Mouse (Mus musculus) forebrain, embryonic 13.5 days (tissue): ENCODE data around the gene Uroc1. TPM values are rescaled to one million over a fixed set of nuclear protein-coding genes. Genes with fewer than 3 reads are reported as not detected.

Experiments
- ATAC-seq: fragments of 200-750 bp; cut with Nextera tagmentation; 2 replicates; pipeline ENCODE4 v1.8.0; 2017
- H3K27ac ChIP-seq: fragments of 300-500 bp; sonication (generic); 2 replicates; pipeline ENCODE4 v1.5.1; 2015; ENCODE audit warnings: inconsistent platforms, mild to moderate bottlenecking, moderate library complexity
- H3K27me3 ChIP-seq: fragments of 300-500 bp; sonication (generic); 2 replicates; pipeline ENCODE4 v1.6.1; 2015; ENCODE audit warnings: mild to moderate bottlenecking, inconsistent platforms
- H3K36me3 ChIP-seq: fragments of 300-500 bp; sonication (generic); 2 replicates; pipeline ENCODE4 v1.6.1; 2015; ENCODE audit warnings: mild to moderate bottlenecking, inconsistent platforms; ENCODE audit not compliant: poor library complexity, severe bottlenecking
- H3K4me1 ChIP-seq: fragments of 300-500 bp; sonication (generic); 2 replicates; pipeline ENCODE4 v1.6.1; 2015; ENCODE audit warnings: inconsistent platforms
- H3K4me2 ChIP-seq: fragments of 300-500 bp; sonication (generic); 2 replicates; pipeline ENCODE4 v1.6.1; 2015; ENCODE audit warnings: inconsistent platforms, mild to moderate bottlenecking, moderate library complexity
- H3K4me3 ChIP-seq: fragments of 300-500 bp; sonication (generic); 2 replicates; pipeline ENCODE4 v1.5.1; 2015; ENCODE audit warnings: mild to moderate bottlenecking, inconsistent platforms
- H3K9ac ChIP-seq: fragments of 300-500 bp; sonication (generic); 2 replicates; pipeline ENCODE4 v1.6.1; 2015; ENCODE audit warnings: mild to moderate bottlenecking, inconsistent platforms
- H3K9me3 ChIP-seq: fragments of 300-500 bp; sonication (generic); replicated peaks from 2 replicates; pipeline ENCODE4 v1.6.1; 2016; ENCODE audit warnings: inconsistent platforms
- whole genome bisulfite sequencing: fragments of 180-500 bp; shearing (Covaris S2); methylation state at CpG from one replicate; pipeline ENCODE4 v1.1.7; 2015; 5-methylcytosine and 5-hydroxymethylcytosine counted together
- polyA plus RNA-seq: library from polyadenylated mRNA; unstranded; fragments of >200 nt; fragmentation: Nextera tagmentation; extraction: Ambion mirVana; gene quantifications from 2 replicates; pipeline ENCODE4 v1.2.1, GENCODE M21; 2015

Uroc1 gene
- polyA plus RNA-seq, 1 experiment from 2014 or later: not detected

DNA sequence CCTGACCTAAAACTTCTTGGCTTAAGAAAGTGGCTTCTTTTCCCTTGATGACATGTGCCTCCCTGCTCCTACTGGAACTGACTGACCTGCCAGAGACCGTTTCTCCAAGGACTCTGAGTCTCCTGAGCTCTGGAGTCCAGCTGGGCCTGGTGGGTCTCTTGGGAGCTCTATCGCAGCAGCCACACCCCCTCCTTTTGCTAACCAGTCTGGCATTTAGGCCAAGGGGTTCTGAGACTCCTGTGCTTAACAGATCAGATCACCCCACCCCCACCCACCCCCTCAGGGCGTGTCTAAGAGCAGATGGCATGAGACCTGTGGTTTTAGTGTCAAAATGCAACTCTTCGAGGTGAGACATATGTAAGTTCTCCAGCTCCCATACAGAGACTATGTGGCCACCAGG is 11.3 kb upstream of the Uroc1 start:
- Histone ChIP-seq H3K27me3 (0 out of 2 replicates have a peak, but pooled peaks cover 5% of the 10 kb centered on the region), H3K4me3 (no peak overlapping the region), H3K9me3 (no peaks in the 10 kb centered on the region), H3K27ac (no peak overlapping the region), H3K4me1 (peaks cover 7% of the 10 kb centered on the region; the same call in 1 of the 2 replicates), H3K4me2 (no peak overlapping the region), H3K9ac (no peak overlapping the region), H3K36me3 (no peaks in the 10 kb centered on the region)
- no peak for ATAC-seq
- whole genome bisulfite sequencing: 63% methylated on average over 4 of the region's 4 CpGs

DNA sequence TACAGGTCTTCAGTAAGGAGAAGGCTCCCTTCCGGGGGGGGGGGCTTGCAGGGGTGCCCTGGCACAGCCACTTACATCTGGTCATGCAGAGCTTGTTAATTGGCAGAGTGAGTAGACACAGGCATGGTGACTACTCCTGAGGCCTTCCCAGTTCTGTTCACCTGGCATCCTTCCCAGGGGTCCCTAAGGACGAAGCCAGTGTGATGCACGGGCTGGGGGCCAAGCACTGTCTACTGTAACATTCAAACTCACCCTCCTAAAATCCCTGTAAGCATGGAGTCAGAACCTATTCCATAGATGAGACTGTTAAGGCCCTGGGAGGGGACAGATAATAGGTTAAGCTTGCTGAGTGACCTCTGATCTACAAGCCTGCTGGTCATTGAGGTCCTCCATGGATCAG is 9.1 kb upstream of the Uroc1 start:
- WGBS: 75% methylated on average over 3 of the region's 3 CpGs
- H3K4me2 ChIP-seq: no peak overlapping the region
- H3K9me3 ChIP-seq: no peaks in the 10 kb centered on the region
- 0 out of 2 replicates have a peak, but pooled peaks cover 5% of the 10 kb centered on the region for H3K27me3 ChIP-seq
- no peak overlapping the region for H3K9ac ChIP-seq
- H3K36me3 ChIP-seq: no peaks in the 10 kb centered on the region
- no peak overlapping the region for H3K4me3 ChIP-seq
- H3K4me1 ChIP-seq: peaks cover 7% of the 10 kb centered on the region; the same call in 1 of the 2 replicates
- H3K27ac ChIP-seq: no peak overlapping the region
- no peak for ATAC-seq

DNA sequence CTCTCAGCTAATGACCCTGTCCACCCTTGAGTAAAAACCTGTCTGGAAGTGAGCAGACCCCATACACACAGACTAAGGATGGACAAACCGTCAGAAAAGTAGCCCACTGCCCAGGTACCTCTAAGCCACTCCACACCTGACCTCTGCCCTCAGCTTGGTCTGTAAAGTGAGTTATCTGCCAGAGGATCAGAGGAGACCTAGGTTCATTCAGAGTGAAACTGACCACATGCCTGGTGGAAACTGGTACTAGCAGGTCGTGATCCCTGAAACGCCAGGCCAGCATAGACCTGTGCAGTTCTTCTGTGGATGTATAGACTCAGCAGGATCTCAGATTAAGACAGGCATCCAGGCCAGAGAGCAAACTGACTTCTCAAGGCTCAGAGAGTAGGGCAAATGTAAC is 8.6 kb upstream of the Uroc1 start:
- Histone ChIP-seq H3K4me1 (peaks cover 7% of the 10 kb centered on the region; the same call in 1 of the 2 replicates), H3K27me3 (0 out of 2 replicates have a peak, but pooled peaks cover 5% of the 10 kb centered on the region), H3K9ac (no peak overlapping the region), H3K36me3 (no peaks in the 10 kb centered on the region), H3K9me3 (no peaks in the 10 kb centered on the region), H3K4me2 (no peak overlapping the region), H3K4me3 (no peak overlapping the region), H3K27ac (no peak overlapping the region)
- 71% methylated on average over 3 of the region's 3 CpGs for WGBS
- no peak for ATAC-seq

DNA sequence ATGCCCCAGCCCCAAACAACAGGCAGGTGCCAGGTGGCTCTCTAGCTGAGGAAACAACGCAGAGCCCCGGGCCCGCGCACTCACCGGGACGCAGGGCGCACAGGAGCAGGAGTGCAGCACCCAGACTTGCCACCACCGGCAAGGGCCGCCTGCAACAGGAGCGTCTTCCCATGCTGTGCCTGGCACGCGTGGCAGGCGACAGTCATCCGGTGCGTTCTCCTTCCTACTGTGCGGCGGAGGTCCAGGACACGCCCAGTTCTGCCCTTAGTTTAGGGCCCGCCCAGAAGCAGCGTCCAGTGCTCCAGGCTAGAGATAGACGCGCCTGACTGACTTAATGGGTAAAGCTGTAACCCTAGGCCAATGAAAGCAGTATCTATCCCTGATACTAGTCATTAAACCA is 8.1 kb upstream of the Uroc1 start, which contains the start of gene Chst13:
TSS of gene Chst13 (minus strand) at position 195 of the 400 bp plus-strand sequence.
- H3K4me2 ChIP-seq: peak within 1 kb of the TSS; percentile 43
- H3K4me3 ChIP-seq: no peak within 1 kb of the TSS
- H3K9me3 ChIP-seq: no peaks in the 10 kb centered on the region
- H3K27me3 ChIP-seq: 0 out of 2 replicates have a peak, but pooled peaks cover 5% of the 10 kb centered on the region
- 3% methylated on average over 22 of the region's 22 CpGs for WGBS
- 0 out of 2 replicates have a peak, but pooled peaks have one; percentile 19 for ATAC-seq
- peaks cover 7% of the 10 kb centered on the region; the same call in 1 of the 2 replicates for H3K4me1 ChIP-seq
- H3K36me3 ChIP-seq: no peaks in the 10 kb centered on the region
- H3K27ac ChIP-seq: no peak within 1 kb of the TSS
- H3K9ac ChIP-seq: no peak within 1 kb of the TSS

DNA sequence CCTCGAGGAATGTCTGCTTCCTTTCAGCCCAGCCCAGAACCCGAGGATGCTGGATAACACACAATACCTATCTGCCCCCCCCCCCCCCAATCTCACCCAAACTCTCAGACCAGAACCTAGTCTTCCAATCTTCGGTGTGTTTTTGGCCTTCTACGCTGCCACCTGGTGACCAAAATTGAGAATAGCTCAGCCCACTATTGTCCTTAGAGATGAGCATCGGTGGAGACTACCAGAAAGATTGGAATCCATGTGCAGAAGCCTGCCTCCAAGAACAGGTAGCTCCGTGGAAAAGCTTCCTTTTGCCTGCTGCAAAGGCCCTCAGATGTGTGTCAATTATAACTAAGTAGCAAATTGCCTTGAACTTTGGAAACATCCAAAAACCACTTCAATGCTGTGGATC is 5.4 kb upstream of the Uroc1 start:
- Histone ChIP-seq H3K9me3 (no peaks in the 10 kb centered on the region), H3K27me3 (0 out of 2 replicates have a peak, but pooled peaks cover 5% of the 10 kb centered on the region), H3K4me3 (no peak overlapping the region), H3K9ac (no peak overlapping the region), H3K36me3 (no peaks in the 10 kb centered on the region), H3K4me1 (peaks cover 7% of the 10 kb centered on the region; the same call in 1 of the 2 replicates), H3K27ac (no peak overlapping the region), H3K4me2 (no peak overlapping the region)
- ATAC-seq: no peak
- WGBS: 23% methylated on average over 6 of the region's 6 CpGs

DNA sequence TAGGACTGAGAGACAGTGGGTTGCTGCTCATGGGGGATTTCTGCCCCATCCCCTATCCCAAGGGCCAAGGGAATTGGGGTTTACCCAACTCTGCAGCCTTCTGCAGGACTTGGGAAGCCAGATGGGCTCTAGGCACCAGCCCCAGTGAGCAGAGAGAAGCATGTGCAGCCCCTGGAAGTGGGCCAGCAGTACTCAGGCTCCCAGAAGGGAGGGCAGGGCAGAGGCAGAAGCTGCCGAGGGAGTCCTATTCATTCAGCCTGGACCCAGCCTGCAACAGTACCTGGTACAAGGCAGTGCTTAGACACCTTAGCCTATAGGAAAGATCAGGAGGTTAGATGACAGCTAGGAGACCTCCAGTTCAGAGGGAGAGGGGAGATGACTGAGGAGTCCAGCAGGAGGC is 3.1 kb upstream of the Uroc1 start:
- Histone ChIP-seq H3K27me3 (0 out of 2 replicates have a peak, but pooled peaks cover 5% of the 10 kb centered on the region), H3K27ac (peak overlapping the region; percentile 35; the same call in 1 of the 2 replicates), H3K4me2 (no peak overlapping the region), H3K4me1 (peaks cover 4% of the 10 kb centered on the region; the same call in 1 of the 2 replicates), H3K9me3 (no peaks in the 10 kb centered on the region), H3K36me3 (no peaks in the 10 kb centered on the region), H3K4me3 (no peak overlapping the region), H3K9ac (no peak overlapping the region)
- WGBS: 29% methylated on average over 1 of the region's 1 CpGs
- peak; percentile 86 for ATAC-seq

DNA sequence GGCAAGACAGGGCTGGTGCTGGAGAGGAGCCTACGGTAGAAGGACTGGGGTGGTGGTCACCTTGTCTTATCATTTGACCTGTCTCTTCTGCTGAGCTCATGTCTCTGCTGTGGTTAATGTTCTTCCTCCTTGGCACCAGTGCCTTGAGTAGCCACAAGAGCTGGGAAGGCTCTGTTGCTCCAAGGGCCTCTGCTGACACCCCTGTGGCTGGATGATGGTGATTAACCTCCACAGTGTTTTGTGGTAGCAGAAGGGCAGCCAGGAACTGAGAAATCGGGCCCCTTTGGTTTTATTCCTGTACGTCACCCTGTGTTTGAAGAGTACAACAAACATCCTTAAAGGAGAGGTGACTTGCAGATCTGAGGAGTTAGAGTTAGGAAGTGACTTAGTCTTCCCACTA is 1.2 kb downstream of the Uroc1 start:
- ATAC-seq: no peak
- Histone ChIP-seq H3K9ac (no peak overlapping the region), H3K27ac (no peak overlapping the region), H3K4me2 (no peak overlapping the region), H3K36me3 (no peaks in the 10 kb centered on the region), H3K4me3 (no peak overlapping the region), H3K4me1 (no peaks in the 10 kb centered on the region), H3K9me3 (no peaks in the 10 kb centered on the region), H3K27me3 (no peaks in the 10 kb centered on the region)
- WGBS: 86% methylated on average over 3 of the region's 3 CpGs

DNA sequence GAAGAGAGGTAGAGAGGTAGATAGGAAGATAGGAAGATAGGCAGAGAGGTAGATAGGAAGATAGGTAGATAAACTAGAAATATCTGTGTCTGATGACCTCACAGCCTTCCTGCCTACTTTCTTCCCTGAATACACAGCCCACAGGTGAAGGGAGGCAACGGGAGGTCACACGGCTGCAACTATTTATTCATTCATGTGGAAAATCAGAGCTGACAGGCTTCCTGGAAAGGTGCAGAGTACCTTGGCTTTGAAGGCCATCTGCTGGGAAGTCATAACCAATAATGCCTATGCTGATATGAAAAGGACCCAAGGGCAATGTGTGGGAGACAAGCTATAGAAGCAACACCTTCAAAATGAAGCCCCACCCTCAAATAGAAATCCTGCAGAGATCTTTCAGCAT is 9.3 kb downstream of the Uroc1 start:
- WGBS: 70% methylated on average over 2 of the region's 2 CpGs

DNA sequence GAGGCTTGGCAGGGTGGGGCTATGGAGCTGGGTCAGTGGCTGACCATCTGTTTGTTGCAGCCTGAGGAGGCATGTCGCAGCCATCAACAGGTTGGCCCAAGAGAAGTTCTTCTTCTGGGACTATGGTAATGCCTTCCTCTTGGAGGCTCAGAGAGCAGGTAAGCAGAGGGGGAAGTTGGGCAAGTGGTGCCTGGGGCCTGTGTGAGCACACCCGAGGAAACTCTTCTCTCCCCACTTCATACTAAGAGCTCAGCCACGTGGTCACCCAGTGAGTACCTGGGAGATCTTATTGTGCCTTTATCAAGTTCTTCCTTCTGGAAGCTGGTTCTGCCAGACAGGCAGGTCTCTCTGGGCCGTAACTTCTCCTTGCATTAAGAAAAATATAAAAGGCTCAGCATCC is 14.1 kb downstream of the Uroc1 start:
- no peak for ATAC-seq
- Histone ChIP-seq H3K4me3 (no peak overlapping the region), H3K9ac (no peak overlapping the region), H3K27me3 (no peaks in the 10 kb centered on the region), H3K4me1 (no peaks in the 10 kb centered on the region), H3K27ac (no peak overlapping the region), H3K36me3 (no peaks in the 10 kb centered on the region), H3K4me2 (no peak overlapping the region), H3K9me3 (no peaks in the 10 kb centered on the region)
- WGBS: 88% methylated on average over 4 of the region's 4 CpGs

More for the DNA sequence above, 9.3 kb downstream of the Uroc1 start:
- no peak overlapping the region for H3K9ac ChIP-seq
- ATAC-seq: no peak
- no peak overlapping the region for H3K4me3 ChIP-seq
- H3K9me3 ChIP-seq: no peaks in the 10 kb centered on the region
- no peak overlapping the region for H3K27ac ChIP-seq
- no peaks in the 10 kb centered on the region for H3K36me3 ChIP-seq
- H3K27me3 ChIP-seq: no peaks in the 10 kb centered on the region
- H3K4me1 ChIP-seq: no peaks in the 10 kb centered on the region
- no peak overlapping the region for H3K4me2 ChIP-seq

DNA sequence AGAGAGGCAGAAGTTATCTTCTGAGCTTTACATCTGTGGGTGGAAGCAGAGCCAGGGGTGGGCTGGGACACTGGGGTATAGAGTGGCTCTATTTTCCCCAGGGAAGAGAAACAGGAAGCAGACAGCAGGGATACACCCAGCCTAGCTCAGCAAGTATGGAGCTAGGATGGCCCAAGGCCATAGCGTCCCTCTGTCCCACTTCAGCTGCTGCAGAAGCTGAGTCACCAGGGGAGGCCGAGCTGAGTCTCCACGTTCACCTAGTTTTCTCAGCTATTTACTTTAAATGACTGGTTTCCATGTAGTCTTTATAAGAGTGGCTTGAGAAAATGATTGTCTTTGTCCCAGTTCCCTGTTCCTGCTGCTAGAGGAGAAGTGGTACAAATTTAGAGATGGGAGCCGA is 15.4 kb downstream of the Uroc1 start:
- Histone ChIP-seq H3K27me3 (no peaks in the 10 kb centered on the region), H3K4me3 (no peak overlapping the region), H3K36me3 (no peaks in the 10 kb centered on the region), H3K9me3 (no peaks in the 10 kb centered on the region), H3K4me2 (no peak overlapping the region), H3K4me1 (no peaks in the 10 kb centered on the region), H3K27ac (no peak overlapping the region), H3K9ac (no peak overlapping the region)
- 83% methylated on average over 4 of the region's 4 CpGs for WGBS
- ATAC-seq: no peak

DNA sequence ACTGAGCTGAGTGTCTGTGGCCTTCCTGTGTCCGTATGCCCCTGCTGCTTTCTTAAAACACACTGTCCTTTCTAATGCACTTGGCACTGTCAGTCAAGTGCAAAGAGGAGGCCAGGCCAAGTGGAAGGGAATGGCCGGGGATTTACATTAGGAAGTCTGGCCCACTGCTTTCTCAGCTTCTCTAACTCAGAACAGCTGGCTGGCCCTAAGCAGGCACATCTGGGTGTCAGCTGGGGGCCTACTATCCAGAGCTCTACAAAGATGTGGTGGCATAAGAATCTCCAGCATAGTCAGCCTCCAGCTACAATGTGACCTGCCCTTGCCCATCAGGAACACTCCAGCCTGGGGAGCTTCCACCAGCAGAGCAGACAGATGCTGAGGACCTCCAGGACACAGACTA is 16.9 kb downstream of the Uroc1 start:
- Histone ChIP-seq H3K4me1 (no peaks in the 10 kb centered on the region), H3K36me3 (no peaks in the 10 kb centered on the region), H3K27me3 (no peaks in the 10 kb centered on the region), H3K9me3 (no peaks in the 10 kb centered on the region), H3K4me3 (no peak overlapping the region), H3K4me2 (no peak overlapping the region), H3K9ac (no peak overlapping the region), H3K27ac (no peak overlapping the region)
- ATAC-seq: no peak
- 61% methylated on average over 2 of the region's 2 CpGs for WGBS

DNA sequence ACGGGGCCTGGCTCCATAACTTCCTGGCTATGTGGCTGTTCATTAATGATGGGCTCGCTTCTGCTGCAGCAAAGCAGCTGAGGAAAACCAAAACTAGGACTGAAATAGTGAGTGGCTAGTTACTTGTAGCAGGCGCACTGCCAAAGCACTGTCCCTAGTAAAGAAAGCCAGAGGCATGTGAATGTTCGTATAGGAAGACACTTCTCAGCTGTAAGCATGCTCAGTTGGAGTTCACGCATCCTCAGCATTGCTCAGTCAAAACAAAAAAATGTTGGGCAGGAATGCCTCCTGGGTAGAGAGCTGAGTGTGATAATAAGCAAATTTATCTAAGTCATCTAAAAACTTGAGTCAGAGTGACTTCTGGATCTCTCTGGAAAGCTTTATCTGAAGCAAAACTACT is 25.1 kb downstream of the Uroc1 start:
- Histone ChIP-seq H3K27me3 (no peaks in the 10 kb centered on the region), H3K4me2 (no peak overlapping the region), H3K36me3 (no peaks in the 10 kb centered on the region), H3K4me3 (no peak overlapping the region), H3K9ac (no peak overlapping the region), H3K4me1 (peaks cover 21% of the 10 kb centered on the region), H3K27ac (no peak overlapping the region), H3K9me3 (no peaks in the 10 kb centered on the region)
- 72% methylated on average over 5 of the region's 5 CpGs for WGBS
- ATAC-seq: no peak

DNA sequence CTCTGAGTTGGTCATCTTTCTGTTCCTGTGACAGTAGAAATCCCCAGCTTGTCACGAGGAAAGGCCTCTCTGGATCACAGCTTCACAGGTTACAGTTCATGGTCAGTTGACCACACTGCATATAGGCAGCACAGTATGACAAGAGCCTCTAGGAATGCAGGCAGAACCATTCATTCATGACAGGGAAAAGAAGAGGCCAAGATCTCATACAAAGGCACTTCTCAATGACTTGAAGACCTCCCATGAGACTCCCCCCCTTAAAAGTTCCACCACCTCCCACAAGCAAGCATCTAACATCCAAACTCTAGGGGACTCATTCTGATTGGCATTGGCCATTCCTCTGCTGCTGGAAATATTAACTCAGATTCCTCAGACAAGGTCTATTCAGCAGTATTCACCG is 26.4 kb downstream of the Uroc1 start:
- no peak overlapping the region for H3K4me3 ChIP-seq
- H3K27ac ChIP-seq: no peak overlapping the region
- H3K4me1 ChIP-seq: peaks cover 21% of the 10 kb centered on the region
- H3K9me3 ChIP-seq: no peaks in the 10 kb centered on the region
- H3K4me2 ChIP-seq: no peak overlapping the region
- no peaks in the 10 kb centered on the region for H3K27me3 ChIP-seq
- 58% methylated on average over 2 of the region's 2 CpGs for WGBS
- ATAC-seq: no peak
- no peak overlapping the region for H3K9ac ChIP-seq
- no peaks in the 10 kb centered on the region for H3K36me3 ChIP-seq
